Mouse (Mus musculus) lung, postnatal 36 days (tissue): ENCODE measurements around the gene Efcab10.

Experiments used
- DNase-seq: peaks from one replicate; pipeline ENCODE4 v3.0.0; 2022; ENCODE audit warnings: mixed read lengths

Gene Efcab10

DNA sequence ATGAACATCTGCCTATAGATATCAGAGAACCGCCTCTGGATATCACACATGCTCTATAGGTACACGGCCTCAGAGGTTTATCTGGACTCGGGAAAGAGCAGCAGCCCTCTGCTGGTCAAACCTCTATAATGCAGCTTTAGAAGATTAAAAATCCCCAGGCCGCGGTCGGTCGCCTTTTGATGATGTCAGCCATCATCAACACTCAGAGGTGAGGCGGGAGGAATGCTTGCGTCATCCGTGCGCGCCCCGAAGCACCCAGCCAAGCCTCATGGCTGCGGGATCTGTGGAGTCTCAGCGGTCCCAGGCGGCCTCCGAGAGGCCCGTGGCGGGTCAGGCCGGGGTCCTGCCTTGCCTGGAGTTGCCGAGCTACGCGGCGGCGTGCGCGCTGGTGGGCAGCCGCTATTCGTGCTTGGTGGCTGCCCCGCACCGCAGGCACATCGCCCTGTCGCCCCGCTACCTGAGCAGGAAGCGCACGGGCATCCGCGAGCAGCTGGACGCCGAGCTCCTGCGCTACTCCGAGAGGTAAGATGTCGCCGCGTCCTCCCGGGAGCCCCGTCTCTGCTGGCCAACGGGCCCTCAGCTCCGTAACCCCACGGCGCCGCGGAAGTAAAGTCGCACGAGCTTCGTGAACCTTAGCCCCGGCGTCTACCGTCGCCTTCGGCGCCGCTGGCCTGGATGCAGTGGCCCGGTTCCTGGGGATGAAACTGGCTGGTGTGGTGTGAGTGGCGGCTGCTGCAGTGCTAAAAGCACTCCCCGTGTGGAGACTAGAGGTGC lies 34.9 kb downstream of the Efcab10 start, which contains the start of gene Twistnb:
Gene Twistnb (plus strand): TSS at position 249 of the 774 bp plus-strand sequence.
- DNase-seq, result peak; percentile 99

DNA sequence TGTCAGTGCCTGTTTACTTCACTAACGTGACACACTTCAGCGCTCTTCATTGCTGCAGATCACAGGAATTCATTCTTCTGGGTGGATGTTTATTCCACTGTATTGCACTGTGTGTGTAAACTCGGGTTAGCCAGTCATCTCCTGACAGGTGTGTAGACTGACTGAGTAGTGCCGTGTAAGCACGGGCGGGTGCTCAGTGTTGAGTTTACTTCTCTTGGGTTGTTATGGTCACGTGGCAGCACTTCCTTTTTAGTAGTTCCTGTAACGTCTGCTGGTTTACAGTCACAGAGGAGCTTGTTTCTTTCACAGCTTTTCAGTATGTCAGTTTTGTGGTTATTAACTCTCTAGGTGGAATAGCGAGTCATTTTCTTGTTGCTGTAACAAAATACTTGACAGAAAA lies 39.2 kb downstream of the Efcab10 start:
- DNase-seq, result peak; percentile 77

DNA sequence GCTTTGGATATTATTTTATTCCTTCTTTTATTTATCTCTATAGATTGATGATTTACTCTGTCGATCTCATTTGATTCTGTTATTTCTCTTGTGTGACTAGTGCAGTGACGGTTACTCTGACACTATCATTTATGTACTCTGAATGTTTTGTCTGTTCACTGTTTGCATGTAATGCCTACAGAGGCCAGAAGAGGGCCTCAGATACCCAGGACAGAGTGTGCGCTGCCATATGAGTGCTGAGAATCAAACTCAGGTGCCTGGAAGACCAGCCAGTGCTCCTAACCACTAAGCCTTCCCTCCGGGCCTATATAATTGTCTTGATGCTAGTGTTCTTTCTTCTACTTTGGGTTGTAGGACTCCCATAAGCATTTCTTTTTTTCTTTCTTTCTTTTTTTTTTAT lies 40.1 kb downstream of the Efcab10 start:
- DNase-seq, result peak; percentile 10
